Mouse (Mus musculus) ES-E14 (cell line): ENCODE results near the gene Igfn1. TPM values are rescaled to one million over a fixed set of nuclear protein-coding genes. Genes with fewer than 3 reads are reported as not detected.

ENCODE experiments used
- DNase-seq: peaks from one replicate; pipeline ENCODE4 v3.0.0-alpha.2; 2013; ENCODE audit warnings: low read depth, low spot score
- H3K27ac ChIP-seq: 2 replicates; pipeline ENCODE4 v1.5.1; 2012; ENCODE audit warnings: low read depth, mild to moderate bottlenecking, low read length, moderate library complexity, mixed read lengths; ENCODE audit not compliant: poor library complexity, insufficient read depth, severe bottlenecking
- H3K36me3 ChIP-seq: 2 replicates; pipeline ENCODE4 v1.6.1; 2012; ENCODE audit warnings: mild to moderate bottlenecking, low read length, moderate library complexity, mixed read lengths; ENCODE audit not compliant: control insufficient read depth, poor library complexity, insufficient read depth, severe bottlenecking
- H3K4me1 ChIP-seq, 2 experiments: fragments of 150-350 bp in 1 of 2; sonication (generic) in 1 of 2; 2 replicates each; pipeline ENCODE4 v1.6.1; 2012; ENCODE audit warnings: low read length in 2 of 2, mild to moderate bottlenecking in 1 of 2, mixed read lengths in 1 of 2; ENCODE audit not compliant: control insufficient read depth in 2 of 2, insufficient read depth in 2 of 2, poor library complexity in 1 of 2
- H3K4me3 ChIP-seq, 2 experiments: fragments of 150-350 bp in 1 of 2; sonication (generic) in 1 of 2; 2 replicates each; pipeline ENCODE4 v1.5.1; 2012; ENCODE audit warnings: low read length in 2 of 2, low read depth in 1 of 2, mild to moderate bottlenecking in 1 of 2, mixed read lengths in 1 of 2; ENCODE audit not compliant: insufficient read depth in 1 of 2, poor library complexity in 1 of 2, severe bottlenecking in 1 of 2
- H3K9ac ChIP-seq: 2 replicates; pipeline ENCODE4 v1.6.1; 2012; ENCODE audit warnings: low read depth, mild to moderate bottlenecking, low read length, mixed read lengths; ENCODE audit not compliant: poor library complexity, insufficient read depth, severe bottlenecking
- H3K9me3 ChIP-seq: fragments of 150-350 bp; sonication (generic); 2 replicates; pipeline ENCODE4 v1.6.1; 2012; ENCODE audit warnings: low read depth, mild to moderate bottlenecking, low read length; ENCODE audit not compliant: control insufficient read depth, insufficient read depth
- CHD2 ChIP-seq: IDR thresholded peaks from 2 replicates; pipeline ENCODE4 v1.6.1; 2014; ENCODE audit warnings: mild to moderate bottlenecking, low read depth, low read length, inconsistent platforms
- HCFC1 ChIP-seq: IDR thresholded peaks from 2 replicates; pipeline ENCODE4 v1.6.1; 2012; ENCODE audit warnings: low read length, inconsistent platforms, borderline replicate concordance; ENCODE audit not compliant: insufficient read depth
- MAFK ChIP-seq: IDR thresholded peaks from 2 replicates; pipeline ENCODE4 v1.6.1; 2014; ENCODE audit warnings: mild to moderate bottlenecking, low read depth, low read length, inconsistent platforms; ENCODE audit not compliant: insufficient read depth
- ZC3H11A ChIP-seq: IDR thresholded peaks from 2 replicates; pipeline ENCODE4 v1.6.1; 2012; ENCODE audit warnings: low read depth, mild to moderate bottlenecking, inconsistent platforms, low read length, borderline replicate concordance
- ZNF384 ChIP-seq: IDR thresholded peaks from 2 replicates; pipeline ENCODE4 v1.6.1; 2012; ENCODE audit warnings: low read depth, low read length, inconsistent platforms
- in situ Hi-C, 2 experiments: fragments of 600-800 bp; cut with MboI; formaldehyde crosslinking; loops; one replicate each; pipeline ENCODE4 v1.15.1; 2025; ENCODE audit warnings: low sequenced_read_pairs in 2 of 2, inconsistent platforms in 1 of 2; ENCODE audit not compliant: unreplicated experiment in 2 of 2
- total RNA-seq: library from RNA; depleted of rRNA; stranded (reverse); fragments of 300-350 nt; gene quantifications from 2 replicates; pipeline ENCODE4 v1.2.3, GENCODE M21; 2012

Gene Igfn1
- total RNA-seq, 1 experiment = 0.04 TPM

DNA sequence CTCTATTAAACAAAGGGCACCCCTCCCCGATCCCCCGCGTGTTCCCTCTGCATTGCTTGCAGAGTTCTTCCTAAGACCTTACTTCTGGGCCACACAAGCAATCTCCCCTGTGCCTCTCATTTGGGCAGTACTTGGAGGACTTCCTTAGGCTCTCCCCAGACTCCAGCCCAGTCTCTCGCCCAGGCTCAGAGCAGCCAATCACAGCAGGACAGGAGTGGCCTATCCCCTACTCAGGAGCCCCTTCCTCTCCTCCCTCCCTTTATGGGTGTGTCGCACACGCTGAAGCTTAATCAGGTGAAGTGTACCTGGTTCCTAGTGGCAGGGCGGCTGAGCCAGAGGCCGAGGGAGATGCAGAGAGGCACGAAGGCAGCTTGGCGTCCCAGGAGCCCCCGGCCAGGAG lies 34.3 kb upstream of the Igfn1 start:
- Histone ChIP-seq H3K4me3 (no peak overlapping the region), H3K4me1 (no peaks in the 10 kb centered on the region), H3K27ac (no peak overlapping the region), H3K9me3 (no peaks in the 10 kb centered on the region), H3K36me3 (no peaks in the 10 kb centered on the region), H3K9ac (no peak overlapping the region)
- in situ Hi-C loops = no loop called here
- TF ChIP-seq ZC3H11A (no peak), CHD2 (no peak), ZNF384 (no peak), MAFK (no peak), HCFC1 (no peak)
- DNase-seq = no peak

DNA sequence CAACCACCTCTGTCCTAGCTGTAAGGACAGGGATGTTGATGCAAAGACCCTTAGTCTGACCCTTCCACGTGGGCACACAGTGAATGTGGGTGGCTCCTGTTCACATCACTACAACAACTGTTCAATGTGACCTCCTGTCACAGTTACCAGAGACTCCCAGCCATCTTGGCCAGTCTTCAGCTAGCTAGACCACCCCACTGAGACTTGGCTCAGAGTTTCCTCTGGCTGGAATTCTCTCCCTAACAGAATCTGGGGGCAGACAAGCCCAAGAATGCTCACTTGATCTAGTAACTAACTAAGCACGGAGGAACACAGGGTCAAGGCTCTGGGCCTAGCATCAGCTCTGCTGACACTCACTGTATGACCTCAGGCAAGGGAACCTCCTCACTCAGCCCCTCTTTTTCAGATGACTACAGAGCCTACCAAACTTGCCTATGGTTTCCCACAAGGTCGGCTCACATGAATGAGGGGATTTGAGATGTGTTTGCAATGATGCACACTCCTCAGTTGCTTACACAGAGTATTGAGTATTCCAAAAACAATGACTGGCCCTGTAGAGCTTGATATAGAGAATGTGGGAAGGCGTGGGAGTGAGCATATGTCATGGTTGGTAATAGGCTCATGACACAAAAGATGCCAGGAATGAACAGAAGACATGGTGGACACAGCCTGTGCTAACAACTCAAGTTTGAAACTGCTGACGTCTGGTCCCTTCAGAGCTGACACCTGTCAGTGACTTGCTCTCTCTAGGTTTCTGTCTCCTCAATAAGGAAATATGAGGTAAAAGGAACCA lies 32.8 kb upstream of the Igfn1 start:
- H3K27ac ChIP-seq = no peak overlapping the region
- H3K4me3 ChIP-seq = no peak overlapping the region
- in situ Hi-C loops = no loop called here
- no peak overlapping the region for H3K9ac ChIP-seq
- H3K4me1 ChIP-seq = no peaks in the 10 kb centered on the region
- DNase-seq = no peak
- TF ChIP-seq CHD2 (no peak), HCFC1 (no peak), ZC3H11A (no peak), MAFK (no peak), ZNF384 (no peak)
- no peaks in the 10 kb centered on the region for H3K9me3 ChIP-seq
- H3K36me3 ChIP-seq = peaks cover 6% of the 10 kb centered on the region; the same call in 1 of the 2 replicates

DNA sequence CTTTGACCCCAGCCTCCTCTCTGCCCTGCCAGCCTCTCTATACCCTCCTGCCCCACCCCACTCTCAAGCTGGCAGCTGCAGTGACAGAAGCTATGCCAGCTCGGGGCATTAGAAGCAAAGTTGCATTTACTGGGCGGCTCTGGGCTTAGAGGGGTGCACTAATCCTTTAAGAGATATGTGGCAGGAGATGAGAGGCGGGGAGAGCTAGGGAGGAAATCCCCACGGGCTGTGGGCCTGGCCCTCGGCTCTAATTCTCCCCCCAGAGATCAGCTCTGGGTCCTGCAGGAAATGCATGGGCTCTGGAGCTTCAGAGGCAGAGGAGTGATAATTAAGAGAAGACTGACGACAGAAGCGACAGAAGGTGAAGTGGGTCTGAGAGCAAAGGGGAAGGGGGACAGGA lies 26.8 kb upstream of the Igfn1 start:
- no peaks in the 10 kb centered on the region for H3K4me1 ChIP-seq
- in situ Hi-C loops = no loop called here
- H3K36me3 ChIP-seq = peaks cover 20% of the 10 kb centered on the region
- no peak overlapping the region for H3K4me3 ChIP-seq
- no peak overlapping the region for H3K9ac ChIP-seq
- TF ChIP-seq HCFC1 = no peak
- no peak for TF ChIP-seq CHD2
- TF ChIP-seq ZC3H11A = no peak
- H3K27ac ChIP-seq = no peak overlapping the region
- no peak for DNase-seq
- H3K9me3 ChIP-seq = no peaks in the 10 kb centered on the region

DNA sequence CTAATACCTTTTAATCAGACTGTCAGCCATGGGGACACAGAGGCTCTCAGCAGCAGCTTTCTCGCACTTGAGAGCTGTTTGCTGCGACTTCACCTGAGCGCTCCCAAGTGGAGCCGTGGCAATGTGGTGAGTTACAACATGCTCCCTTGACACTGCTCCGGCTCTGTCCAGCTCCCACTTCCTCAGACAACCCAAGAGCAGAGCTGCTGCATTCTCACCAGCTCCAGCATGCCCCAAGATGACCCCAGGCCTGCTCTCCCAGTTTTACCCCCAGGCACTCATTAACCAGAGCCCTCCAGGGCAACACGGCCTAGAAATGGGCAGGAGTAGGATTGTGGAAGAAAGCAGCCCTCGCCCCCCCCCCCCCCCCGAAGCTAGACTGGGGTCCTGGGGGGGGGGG lies 25.6 kb upstream of the Igfn1 start:
- no peak overlapping the region for H3K9ac ChIP-seq
- TF ChIP-seq ZC3H11A = no peak
- TF ChIP-seq CHD2 = no peak
- no peak for TF ChIP-seq MAFK
- TF ChIP-seq ZNF384 = no peak
- TF ChIP-seq HCFC1 = no peak
- in situ Hi-C loops = no loop called here
- no peak overlapping the region for H3K4me3 ChIP-seq
- H3K9me3 ChIP-seq = no peaks in the 10 kb centered on the region
- DNase-seq = no peak
- peaks cover 20% of the 10 kb centered on the region for H3K36me3 ChIP-seq
- H3K27ac ChIP-seq = no peak overlapping the region
- H3K4me1 ChIP-seq = no peaks in the 10 kb centered on the region

DNA sequence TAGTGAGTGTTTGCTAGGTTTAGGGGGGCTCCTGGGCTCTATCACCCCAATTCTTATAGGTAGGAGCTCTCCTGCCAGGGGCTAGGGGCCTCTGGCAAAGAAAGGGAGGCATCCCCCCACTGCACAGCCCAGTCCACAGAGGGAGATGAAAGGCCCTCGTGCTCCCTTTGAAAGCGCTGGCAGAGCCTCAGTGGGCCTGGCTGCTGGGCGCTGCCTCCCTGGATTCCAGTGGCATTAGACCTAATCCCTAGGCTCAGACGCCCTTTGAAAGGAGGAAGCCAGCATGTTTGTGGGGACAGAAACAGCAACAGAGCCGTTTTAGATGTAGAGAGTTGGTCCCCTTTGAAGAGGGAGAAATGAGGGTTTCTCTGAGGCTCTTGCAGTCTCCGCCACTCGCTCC lies 24.1 kb upstream of the Igfn1 start:
- Histone ChIP-seq H3K9me3 (no peaks in the 10 kb centered on the region), H3K9ac (no peak overlapping the region), H3K4me3 (no peak overlapping the region), H3K27ac (no peak overlapping the region), H3K4me1 (no peaks in the 10 kb centered on the region), H3K36me3 (peaks cover 23% of the 10 kb centered on the region)
- TF ChIP-seq ZNF384 (no peak), HCFC1 (no peak), CHD2 (no peak), ZC3H11A (no peak), MAFK (no peak)
- DNase-seq = no peak
- in situ Hi-C loops = no loop called here
